14 mouse cellular contexts compared by ENCODE assay signal in genomic region chr8:104175848-104176527, GRCm38 (mm10). TPM values are rescaled to one million over a fixed set of nuclear protein-coding genes. Genes with fewer than 3 reads are reported as not detected.
DNase-seq lines count a peak whose midpoint lies in the region; ATAC-seq and TF ChIP-seq lines count a peak whose summit lies in the region.
"Had no signal": no experiment of that assay in that cellular context is flagged by ENCODE, and none has a peak within 500 bp of the region (broad histone marks: within the 10 kb centered on the region; RNA-seq: fewer than 3 reads in every experiment).

No protein-coding gene starts in this region.

- no peak overlapping the region for H3K4me3 ChIP-seq in kidney, adult 2 months (ENCODE audit: insufficient read depth, low read depth, low read length)
- no peak overlapping the region for H3K4me3 ChIP-seq in kidney, embryonic 16.5 days (ENCODE audit: low read length)
- H3K4me3 ChIP-seq: hindbrain, embryonic 13.5 days had no signal

- no peaks in the 10 kb centered on the region for H3K9me3 ChIP-seq in kidney, embryonic 16.5 days (ENCODE audit: low read length)
- H3K9me3 ChIP-seq: hindbrain, embryonic 13.5 days had no signal

- H3K4me1 ChIP-seq in kidney, adult 2 months (ENCODE audit: control insufficient read depth, insufficient read depth, low read length): no peaks in the 10 kb centered on the region
- H3K4me1 ChIP-seq in kidney, embryonic 16.5 days (ENCODE audit: insufficient read depth, low read length): 0 out of 2 replicates have a peak, but pooled peaks cover 2% of the 10 kb centered on the region

- TF ChIP-seq POLR2A in kidney, adult 2 months (IDR thresholded peaks at IDR 0.05; ENCODE audit: low read depth, low read length): no peak

- no peaks in the 10 kb centered on the region; the same call in 1 of the 2 replicates for H3K27me3 ChIP-seq in kidney, adult 2 months (replicated peaks; ENCODE audit: control insufficient read depth, insufficient read depth, low read length)
- H3K27me3 ChIP-seq in kidney, embryonic 16.5 days (ENCODE audit: insufficient read depth, low read length): peaks cover 21% of the 10 kb centered on the region

- no peak for TF ChIP-seq CTCF in kidney, adult 2 months (conservative IDR thresholded peaks at IDR 0.05; ENCODE audit: insufficient read depth, insufficient read length, low read depth, low read length)

- no peak for ATAC-seq in kidney, embryonic 16.5 days (ENCODE audit: low FRiP score, low TSS enrichment)
- peak; percentile 39; the same call in 1 of the 2 replicates for ATAC-seq in common myeloid progenitor, adult 5-6 weeks (replicated peaks; ENCODE audit: low read depth, poor library complexity, severe bottlenecking)
- ATAC-seq: intestine, embryonic 16.5 days had no signal

- H3K9ac ChIP-seq in kidney, embryonic 16.5 days (replicated peaks; ENCODE audit: low read length): no peak overlapping the region
- H3K9ac ChIP-seq: hindbrain, embryonic 13.5 days had no signal

- H3K4me2 ChIP-seq in kidney, embryonic 16.5 days (replicated peaks; ENCODE audit: low read depth, low read length): no peak overlapping the region
- H3K4me2 ChIP-seq: hindbrain, embryonic 13.5 days had no signal

- H3K36me3 ChIP-seq in kidney, adult 2 months (ENCODE audit: control insufficient read depth, insufficient read depth, low read length): no peaks in the 10 kb centered on the region
- H3K36me3 ChIP-seq in kidney, embryonic 16.5 days (ENCODE audit: insufficient read depth, low read length): no peaks in the 10 kb centered on the region
- H3K36me3 ChIP-seq: hindbrain, embryonic 13.5 days had no signal

- WGBS in kidney, adult 2 months: 61% methylated on average over 8 of the region's 8 CpGs
- 78% methylated on average over 8 of the region's 8 CpGs for WGBS in kidney, embryonic 16.5 days

- DNase-seq in kidney, adult 2 months: peak; percentile 4
- peak; percentile 57 for DNase-seq in 416B (ENCODE audit: low read depth)
- DNase-seq in lung, postnatal 36 days: peak; percentile 12
- no peak for DNase-seq in gastrocnemius, postnatal 25 days
- DNase-seq in frontal cortex, postnatal 25 days (ENCODE audit: low spot score in 2 of 2): no peak
- DNase-seq: cerebellum, postnatal 10 days; kidney, postnatal 14 days; layer of hippocampus, adult 9-11 months; liver; midbrain, embryonic 14.5 days had no signal

- H3K27ac ChIP-seq in kidney, adult 2 months (ENCODE audit: insufficient read depth, low read depth, low read length): no peak overlapping the region
- H3K27ac ChIP-seq in kidney, embryonic 16.5 days (ENCODE audit: low read length): no peak overlapping the region
- H3K27ac ChIP-seq: hindbrain, embryonic 13.5 days had no signal

RNA-seq across cellular contexts. Expression of gene Bean1, which starts 5.7 kb away (rescaled TPM):
- polyA plus RNA-seq in kidney, adult 2 months (2012; rRNA removed): 0.45 and 0.66 TPM in 2 replicates
- 2.3 and 2.5 TPM in 2 replicates for polyA plus RNA-seq in kidney, embryonic 16.5 days (2015; fragmentation: Nextera tagmentation; extraction: Ambion mirVana)
- not detected in 2 replicates for total RNA-seq in common myeloid progenitor, adult 5-6 weeks (2017)
- under 1 TPM; 0.27 to 0.31 TPM for total RNA-seq in gastrocnemius, postnatal 25 days (2021)

Comparison
In these comparisons a context has a peak if more than half of its experiments do, and no peak if none do; other contexts are left out.
1. DNase-seq: peak in kidney, adult 2 months (single experiment), 416B (single experiment) and lung, postnatal 36 days (single experiment); none in gastrocnemius, postnatal 25 days (single experiment) and frontal cortex, postnatal 25 days (0 of 2).